Mouse (Mus musculus): ENCODE results near the gene Ccdc121. TPM values are rescaled to one million over a fixed set of nuclear protein-coding genes. Genes with fewer than 3 reads are reported as not detected.

Ccdc121 gene
- polyA plus RNA-seq, 1 experiment from 2014 or later, result 0.51 TPM

Other genes with a start within 250 kb of the Ccdc121 start
- gene Cnih3, start 158.8 kb downstream of the Ccdc121 start, polyA plus RNA-seq (2014; fragmentation: Nextera tagmentation; extraction: Ambion mirVana), result 0.16 and 0.18 TPM in 2 replicates
- 1.2 TPM in 2 replicates for gene Dnah14, start 65.1 kb upstream of the Ccdc121 start, polyA plus RNA-seq (2014; fragmentation: Nextera tagmentation; extraction: Ambion mirVana)

Measured in heart, embryonic 14.5 days (tissue).